Mouse (Mus musculus) erythroblast, embryonic 14.5 days (primary cell): ENCODE measurements around the gene Abhd10.

Source experiments
- GATA1 ChIP-seq: IDR thresholded peaks from 2 replicates; pipeline ENCODE4 v1.6.1; 2012; ENCODE audit warnings: low read length, inconsistent platforms, mixed read lengths
- TAL1 ChIP-seq: IDR thresholded peaks from 3 replicates; pipeline ENCODE4 v1.6.1; 2012; ENCODE audit warnings: low read length, inconsistent platforms, mixed read lengths

- no peak for TF ChIP-seq TAL1
- no peak for TF ChIP-seq GATA1
These were observed 14.1 kb upstream of the Abhd10 start for GRCm38 (mm10) chr16:45756855-45757254.
